Mouse (Mus musculus): Measurements from ENCODE around the gene Dnajc2.
A peak's percentile ranks its signal among the peaks of the same experiment; 100 is the strongest.
"Not testable (repeated sequence)": the region's sequence is repeated elsewhere in the genome, so short reads cannot be mapped to it uniquely, and the experiment has no call there.

The Dnajc2 gene

DNA sequence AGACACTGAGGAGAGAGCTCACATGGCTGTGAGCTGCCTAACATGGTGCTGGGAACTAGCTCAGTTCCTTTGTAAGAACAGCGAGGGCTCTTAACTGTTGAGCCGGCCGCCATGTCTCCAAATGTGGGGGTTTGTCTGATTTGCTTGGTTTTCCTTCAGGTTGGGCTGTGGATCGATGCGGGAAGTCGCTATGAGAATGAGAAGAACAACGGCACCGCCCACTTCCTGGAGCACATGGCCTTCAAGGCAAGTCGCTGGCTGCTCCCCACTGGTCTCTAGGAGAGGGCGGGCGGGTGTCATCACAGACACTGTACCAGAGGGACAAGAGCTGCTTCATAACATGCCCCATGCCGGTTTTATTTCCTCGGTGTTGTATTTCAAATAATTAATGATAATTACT, 45.2 kb downstream of the Dnajc2 start:
- DNase-seq = no peak

DNA sequence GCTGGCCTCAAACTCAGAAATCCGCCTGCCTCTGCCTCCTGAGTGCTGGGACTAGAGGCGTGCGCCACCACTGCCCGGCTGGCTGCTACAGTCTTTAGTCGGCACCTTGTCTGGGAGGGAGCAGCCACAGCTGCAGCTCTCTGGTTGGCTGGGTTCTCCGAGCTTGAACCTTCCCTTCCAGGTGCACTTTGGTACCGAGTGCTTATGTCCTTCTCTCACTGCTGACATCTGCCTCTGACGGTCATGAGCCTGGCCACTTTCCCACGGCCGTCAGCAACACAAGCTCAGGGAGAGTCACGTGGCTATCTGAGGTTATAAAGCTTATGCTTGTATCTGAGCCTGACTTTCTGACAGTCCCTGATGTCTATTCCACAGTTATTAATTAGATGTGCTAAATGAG, 45.9 kb downstream of the Dnajc2 start:
- DNase-seq = no peak

DNA sequence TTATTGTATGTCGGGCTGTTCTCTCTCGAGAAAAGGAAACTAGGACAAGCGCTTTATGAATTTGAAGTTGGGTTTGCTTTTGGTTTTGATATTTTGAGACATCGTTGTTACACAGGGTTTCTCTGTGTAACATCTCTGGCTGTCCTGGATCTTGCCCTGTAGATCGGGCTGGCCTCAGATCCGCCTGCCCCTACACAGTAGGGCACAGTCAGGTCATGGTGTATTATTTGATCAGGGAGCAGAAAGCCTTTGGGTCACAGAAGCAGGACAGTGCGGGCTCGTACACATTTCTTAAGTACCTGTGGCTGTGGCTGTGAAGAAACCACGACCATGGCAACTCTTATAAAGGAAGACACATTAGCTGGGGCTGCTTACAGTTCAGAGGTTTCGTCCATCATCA, 47.4 kb downstream of the Dnajc2 start:
- DNase-seq = no peak

- DNase-seq = peak; percentile 94
Measured at GRCm38 (mm10) chr5:21736956-21737585, 48.0 kb downstream of the Dnajc2 start, which contains the start of gene Pmpcb. Pmpcb (plus strand) TSS chr5:21737141.

GRCm38 (mm10) chr5:21736046-21736445, 49.0 kb downstream of the Dnajc2 start:
- DNase-seq = peak; percentile 13

DNA sequence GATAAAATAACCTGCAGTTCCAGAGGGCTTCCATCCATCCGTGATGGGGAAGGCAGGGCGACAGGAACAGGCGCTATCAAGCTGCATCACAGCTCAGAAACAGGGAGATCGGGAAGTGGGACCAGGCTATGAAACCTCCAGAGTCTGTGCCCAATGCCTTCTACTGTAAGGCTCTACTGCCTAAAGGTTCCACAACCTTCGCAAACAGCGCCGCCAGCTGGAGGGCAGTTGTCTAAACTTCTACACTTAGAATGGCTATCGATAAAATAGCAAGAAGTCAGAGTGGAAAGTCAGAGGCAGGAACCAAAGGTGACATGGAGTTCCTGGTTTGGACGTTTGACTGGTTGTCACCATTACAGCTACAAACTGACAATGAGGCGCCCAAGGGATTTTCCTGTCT, 49.5 kb downstream of the Dnajc2 start:
- DNase-seq = peak; percentile 46

GRCm38 (mm10) chr5:21735100-21735499, 50.0 kb downstream of the Dnajc2 start:
- no peak for DNase-seq

GRCm38 (mm10) chr5:21732930-21733329, 52.1 kb downstream of the Dnajc2 start:
- peak; percentile 32 for DNase-seq

GRCm38 (mm10) chr5:21732177-21732911, 52.7 kb downstream of the Dnajc2 start:
- no peak for DNase-seq

- DNase-seq = no peak
Measured at GRCm38 (mm10) chr5:21729107-21729506, 55.9 kb downstream of the Dnajc2 start.

DNA sequence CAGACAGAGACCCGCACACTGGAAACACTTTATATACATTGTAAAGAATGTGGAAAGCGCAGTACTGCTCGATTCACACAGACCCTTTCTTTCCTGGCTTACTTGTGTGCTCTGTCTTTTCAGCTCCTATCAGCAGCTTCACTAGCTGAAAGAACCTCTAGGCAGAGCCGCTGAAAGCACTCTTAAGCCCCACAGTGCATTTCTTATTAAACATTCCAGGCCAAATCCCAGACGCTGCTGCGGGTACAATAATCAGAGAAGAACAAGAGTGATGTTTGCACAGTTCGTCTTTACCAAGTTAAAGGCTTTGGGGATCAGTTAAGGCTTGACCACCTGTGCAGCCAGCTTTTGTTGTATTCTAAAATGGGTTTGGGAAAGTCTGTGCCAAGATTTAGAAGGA, 60.2 kb downstream of the Dnajc2 start:
- DNase-seq = no peak

DNA sequence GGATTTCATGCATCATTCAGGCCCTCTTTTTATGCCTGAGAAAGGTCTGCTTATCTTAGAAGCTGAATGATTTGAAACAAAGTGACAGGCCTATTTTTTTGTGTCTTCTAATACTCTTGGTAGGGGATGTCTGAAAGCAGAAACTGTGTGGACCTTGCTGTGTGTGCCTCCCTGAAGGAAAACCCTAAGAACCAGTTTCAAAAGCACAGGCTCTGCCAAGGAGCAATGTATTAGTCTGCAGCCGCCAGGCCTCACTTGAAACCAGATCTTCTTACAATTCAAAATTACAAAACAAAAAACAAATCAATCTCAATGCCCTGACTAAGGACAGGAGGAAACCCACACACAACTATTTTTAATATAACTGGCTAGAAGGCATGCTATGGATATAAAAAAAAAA, 60.6 kb downstream of the Dnajc2 start:
- DNase-seq = no peak

GRCm38 (mm10) chr5:21719209-21719608, 65.8 kb downstream of the Dnajc2 start:
- DNase-seq = no peak

- no peak for DNase-seq
Measured at GRCm38 (mm10) chr5:21718546-21718945, 66.5 kb downstream of the Dnajc2 start.

DNA sequence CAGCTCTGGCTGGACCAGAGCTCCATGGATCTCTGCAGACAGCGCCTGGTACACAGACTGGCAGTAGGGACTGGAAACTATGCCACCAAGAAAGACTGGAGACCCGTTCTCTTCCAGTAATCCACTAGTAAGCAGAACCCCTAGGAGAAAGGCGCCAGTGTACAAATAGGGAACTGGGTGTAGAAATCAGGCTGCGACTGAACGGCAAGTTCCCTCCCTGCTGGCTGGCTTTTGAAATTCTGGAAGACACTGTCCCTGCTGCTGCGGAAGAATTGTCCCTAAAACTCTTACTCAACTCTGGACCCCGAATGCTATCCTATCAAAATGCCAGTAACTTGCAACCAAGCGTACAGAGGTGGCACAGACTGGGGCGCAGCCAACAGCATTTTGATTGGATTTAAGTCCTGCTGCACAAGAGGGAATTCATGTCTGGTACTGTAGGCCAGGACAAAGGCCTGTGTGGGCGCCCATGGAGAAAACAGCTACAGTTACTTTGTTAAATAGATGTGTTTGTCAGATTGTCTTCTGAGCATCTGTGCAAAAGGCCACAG, 67.8 kb downstream of the Dnajc2 start:
- DNase-seq = no peak

DNA sequence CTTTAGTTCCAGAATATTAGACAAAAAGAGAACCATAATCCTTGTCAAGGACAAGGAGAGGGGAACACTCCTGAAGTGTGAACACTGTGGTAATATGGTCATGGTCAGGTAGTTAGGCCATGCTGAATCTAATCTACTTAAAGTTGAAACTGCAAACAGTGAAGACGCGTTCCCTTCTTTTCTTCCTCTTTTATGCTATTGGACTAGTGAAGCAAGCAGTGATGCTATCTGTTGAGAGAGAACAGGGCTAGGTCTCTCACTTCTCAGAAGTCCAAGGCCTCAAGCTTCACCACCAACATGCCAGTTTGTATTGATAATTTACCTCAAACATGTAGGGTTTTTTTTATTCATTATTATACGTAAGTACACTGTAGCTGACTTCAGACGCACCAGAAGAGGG, 70.6 kb downstream of the Dnajc2 start:
- no peak for DNase-seq

- DNase-seq = no peak
Measured at GRCm38 (mm10) chr5:21712127-21712715, 72.8 kb downstream of the Dnajc2 start.

DNA sequence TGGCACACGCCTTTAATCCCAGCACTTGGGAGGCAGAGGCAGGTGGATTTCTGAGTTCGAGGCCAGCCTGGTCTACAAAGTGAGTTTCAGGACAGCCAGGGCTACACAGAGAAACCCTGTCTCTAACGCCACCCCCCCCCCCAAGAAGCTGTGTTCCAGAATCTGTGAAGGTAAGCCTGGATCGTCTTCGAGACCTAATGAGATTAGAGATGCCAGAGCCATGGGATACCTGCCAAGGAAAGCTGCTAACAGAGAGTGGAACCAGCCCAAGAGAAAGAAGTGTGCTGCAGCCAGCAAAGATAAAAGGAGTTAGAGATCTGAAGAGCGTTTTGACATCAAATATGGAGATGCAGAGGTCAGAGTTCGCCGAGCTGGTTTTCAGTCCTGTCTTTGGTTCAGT, 77.0 kb downstream of the Dnajc2 start:
- not testable (repeated sequence) for DNase-seq
